In genomic region chr9:88309127-88309526, GRCm38 (mm10) we compare ENCODE assay signal across 23 mouse cellular contexts. TPM values are rescaled to one million over a fixed set of nuclear protein-coding genes. Genes with fewer than 3 reads are reported as not detected.
DNase-seq lines count a peak whose midpoint lies in the region; ATAC-seq and TF ChIP-seq lines count a peak whose summit lies in the region.
"Had no signal": no experiment of that assay in that cellular context is flagged by ENCODE, and none has a peak within 500 bp of the region (broad histone marks: within the 10 kb centered on the region; RNA-seq: fewer than 3 reads in every experiment).

No protein-coding gene starts in this region.

- no peaks in the 10 kb centered on the region for H3K36me3 ChIP-seq in heart, postnatal 0 days (replicated peaks; ENCODE audit: control insufficient read depth, insufficient read depth, low read length)
- H3K36me3 ChIP-seq: embryonic facial prominence, embryonic 10.5 days; embryonic facial prominence, embryonic 12.5 days; forebrain, embryonic 15.5 days; G1E had no signal

- no peak overlapping the region for H3K4me2 ChIP-seq in heart, postnatal 0 days (ENCODE audit: low read depth, low read length)
- H3K4me2 ChIP-seq: embryonic facial prominence, embryonic 12.5 days; forebrain, embryonic 13.5 days; forebrain, embryonic 15.5 days had no signal

- 0 out of 2 replicates have a peak, but pooled peaks have one; percentile 44 for ATAC-seq in heart, postnatal 0 days (ENCODE audit: insufficient read depth, low read depth)
- peak; percentile 79 for ATAC-seq in CD4-positive, CD25-positive, alpha-beta regulatory T cell, adult 4 months
- peak; percentile 69 for ATAC-seq in activated CD4-positive, CD25-positive, alpha-beta regulatory T cell, adult 4 months
- ATAC-seq: forebrain, embryonic 13.5 days; forebrain, embryonic 15.5 days; forebrain, postnatal 0 days; Patski had no signal

- H3K4me3 ChIP-seq in heart, postnatal 0 days (ENCODE audit: low read depth, low read length): no peak overlapping the region
- H3K4me3 ChIP-seq: embryonic facial prominence, embryonic 10.5 days; embryonic facial prominence, embryonic 12.5 days; forebrain, embryonic 13.5 days; forebrain, embryonic 15.5 days had no signal

- WGBS in heart, postnatal 0 days: 9% methylated on average over 1 of the region's 1 CpGs

- no peaks in the 10 kb centered on the region for H3K9me3 ChIP-seq in heart, postnatal 0 days (replicated peaks; ENCODE audit: control insufficient read depth, low read length)
- H3K9me3 ChIP-seq: embryonic facial prominence, embryonic 10.5 days; embryonic facial prominence, embryonic 12.5 days; forebrain, embryonic 13.5 days; forebrain, embryonic 15.5 days; G1E had no signal

- TF ChIP-seq EP300 in heart, postnatal 0 days (IDR thresholded peaks at IDR 0.05; ENCODE audit: low read depth): no peak

- no peak overlapping the region for H3K27ac ChIP-seq in heart, postnatal 0 days (ENCODE audit: low read depth)
- H3K27ac ChIP-seq: embryonic facial prominence, embryonic 10.5 days; embryonic facial prominence, embryonic 12.5 days; forebrain, embryonic 13.5 days; forebrain, embryonic 15.5 days had no signal

- no peaks in the 10 kb centered on the region for H3K4me1 ChIP-seq in heart, postnatal 0 days (ENCODE audit: control insufficient read depth, insufficient read depth)
- H3K4me1 ChIP-seq: embryonic facial prominence, embryonic 10.5 days; embryonic facial prominence, embryonic 12.5 days; forebrain, embryonic 13.5 days; forebrain, embryonic 15.5 days had no signal

- no peak overlapping the region for H3K9ac ChIP-seq in heart, postnatal 0 days (replicated peaks; ENCODE audit: low read depth, low read length)
- H3K9ac ChIP-seq: embryonic facial prominence, embryonic 12.5 days; forebrain, embryonic 13.5 days; forebrain, embryonic 15.5 days; forebrain, postnatal 0 days had no signal

- H3K27me3 ChIP-seq in heart, postnatal 0 days (ENCODE audit: control insufficient read depth, insufficient read depth, low read length): no peaks in the 10 kb centered on the region
- H3K27me3 ChIP-seq: CH12.LX; embryonic facial prominence, embryonic 12.5 days; forebrain, embryonic 13.5 days; forebrain, embryonic 15.5 days; Patski had no signal

- no peak for DNase-seq in heart, postnatal 0 days (ENCODE audit: low spot score)
- no peak for DNase-seq in heart, adult 8-10 months (ENCODE audit: low spot score)
- DNase-seq in urinary bladder, adult 18-20 months (ENCODE audit: low spot score in 2 of 2): no peak
- DNase-seq in thymus, postnatal 0 days (ENCODE audit: low spot score): no peak
- DNase-seq: adrenal gland, adult 2 months; adrenal gland, postnatal 10 days; adrenal gland, postnatal 25 days; cerebellum, adult 11 months; cerebellum, adult 18-20 months; cerebellum, adult 8-10 months; cerebellum, adult 9-11 months; cerebellum, postnatal 14 days; cerebellum, postnatal 36 days; forebrain, postnatal 0 days had no signal

- TF ChIP-seq CTCF in heart, postnatal 0 days (IDR thresholded peaks at IDR 0.05; ENCODE audit: low read depth): no peak

RNA-seq across cellular contexts. Expression of gene Nt5e, which starts 17.9 kb away (rescaled TPM):
- 17.0 and 24.4 TPM in 2 replicates for total RNA-seq in heart, postnatal 0 days (2014; rRNA removed; ENCODE audit: low replicate concordance)
- polyA plus RNA-seq in heart, postnatal 0 days (2015; fragmentation: Nextera tagmentation; extraction: Ambion mirVana): 9.2 and 9.4 TPM in 2 replicates
- 10 to 100 TPM in 2 of 4 experiments, 1 to 10 TPM in 2; 8.2 to 12.4 (median 10.8) TPM for total RNA-seq in heart, adult 8-10 months (2022)
- 100 to 1,000 TPM; 231 to 300 TPM for polyA plus RNA-seq in CD4-positive, CD25-positive, alpha-beta regulatory T cell, adult 4 months (2017; shearing (Covaris generic))
- 100 to 1,000 TPM; 168 to 186 TPM for polyA plus RNA-seq in activated CD4-positive, CD25-positive, alpha-beta regulatory T cell, adult 4 months (2017; shearing (Covaris generic))
- 1.2 and 1.5 TPM in 2 replicates for polyA plus RNA-seq in thymus, postnatal 0 days (2015; fragmentation: Nextera tagmentation; extraction: Ambion mirVana)
- polyA plus RNA-seq: G1E had no signal

Comparison
In these comparisons a context has a peak if more than half of its experiments do, and no peak if none do; other contexts are left out.
1. RNA of gene Nt5e, which starts 17.9 kb away (polyA plus RNA-seq): 231 to 300 TPM in CD4-positive, CD25-positive, alpha-beta regulatory T cell, adult 4 months and 168 to 186 TPM in activated CD4-positive, CD25-positive, alpha-beta regulatory T cell, adult 4 months; 9.2 to 9.4 TPM in heart, postnatal 0 days and 1.2 to 1.5 TPM in thymus, postnatal 0 days; every median in the first group is over 10 times any median in the second.
2. Peak in every context shown above with its lines, with median percentiles within 50 percentile points of each other: ATAC-seq.